Mouse (Mus musculus) kidney, postnatal 36 days (tissue): ENCODE measurements at regions not wholly inside any gene's neighbourhood (a gene's known extent, or its start where the extent isn't known, plus 50 kb on each side); places are given as distances from the start of the nearest gene placed in this dataset.
"Not testable (repeated sequence)": the region's sequence is repeated elsewhere in the genome, so short reads cannot be mapped to it uniquely, and the experiment has no call there.

Experiments used
- DNase-seq, 2 experiments: peaks; one replicate each; pipeline ENCODE4 v3.0.0; 2021 to 2022; ENCODE audit warnings: mixed read lengths in 2 of 2

DNA sequence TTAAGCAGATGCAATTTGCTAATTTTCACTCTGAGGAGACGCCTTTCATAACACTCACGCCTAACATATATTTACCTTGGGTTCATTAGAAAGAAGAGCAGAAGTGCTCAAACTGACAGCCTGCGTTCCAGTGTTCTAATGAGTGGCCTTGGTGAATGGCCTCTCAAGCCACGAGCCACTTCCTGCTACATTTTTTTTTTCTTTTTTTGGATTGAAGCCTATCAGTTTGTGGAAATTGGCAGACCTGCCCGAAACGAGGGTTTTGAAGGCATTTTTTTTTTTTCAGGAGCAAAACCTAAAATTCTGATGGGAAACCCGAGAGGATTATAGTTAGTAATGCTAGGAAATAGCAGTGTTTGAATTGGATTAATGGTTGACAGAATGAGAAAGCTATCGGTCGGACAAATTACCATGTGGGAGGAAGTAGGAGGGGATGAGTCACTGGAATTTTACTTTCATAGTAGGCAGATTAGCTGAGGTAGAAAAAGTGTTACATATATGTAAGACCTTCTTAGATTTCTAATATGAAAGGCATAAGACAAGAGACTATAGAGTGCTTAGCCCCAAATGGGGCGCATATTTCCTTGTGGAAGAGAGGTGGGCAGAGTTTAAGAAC lies 113.7 kb upstream of the Cwc22 start:
- no peak for DNase-seq

GRCm38 (mm10) chr2:78058988-78059387 lies 112.8 kb upstream of the Cwc22 start:
- DNase-seq, result no peak

GRCm38 (mm10) chr2:78053910-78054309 lies 107.7 kb upstream of the Cwc22 start:
- DNase-seq, result no peak

GRCm38 (mm10) chr2:78050542-78050941 lies 104.4 kb upstream of the Cwc22 start:
- no peak for DNase-seq

DNA sequence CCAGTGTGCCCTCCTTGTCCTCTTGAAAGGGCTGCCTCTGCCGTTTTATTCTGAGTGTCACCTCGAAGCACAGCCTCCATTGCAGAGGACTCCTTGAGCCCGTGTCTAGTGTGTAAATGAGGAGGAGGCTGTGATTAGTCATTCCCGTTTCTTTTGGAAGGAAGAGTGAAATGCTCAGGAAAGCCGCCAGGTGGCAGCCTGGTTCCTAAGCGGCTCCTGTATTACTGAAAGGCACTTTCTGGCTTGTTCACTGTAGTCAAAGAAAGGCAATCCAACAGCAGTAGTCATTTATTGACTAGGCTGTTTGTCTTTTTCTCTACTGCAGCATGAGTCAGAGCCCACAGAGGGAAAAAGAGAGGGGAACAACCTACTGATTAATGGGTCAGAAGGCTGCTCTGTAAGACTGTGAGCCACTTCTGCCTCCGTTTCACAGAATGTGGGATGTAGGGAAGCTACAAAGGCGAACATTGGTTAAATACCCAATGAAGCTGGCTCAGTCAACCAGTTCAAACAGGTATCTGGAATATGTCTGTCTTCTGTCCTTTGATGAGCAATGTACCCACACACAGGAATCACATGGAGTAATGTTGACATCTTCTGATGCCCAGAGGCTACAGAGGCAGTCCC lies 103.2 kb upstream of the Cwc22 start:
- peak; percentile 74 to 86 for DNase-seq

DNA sequence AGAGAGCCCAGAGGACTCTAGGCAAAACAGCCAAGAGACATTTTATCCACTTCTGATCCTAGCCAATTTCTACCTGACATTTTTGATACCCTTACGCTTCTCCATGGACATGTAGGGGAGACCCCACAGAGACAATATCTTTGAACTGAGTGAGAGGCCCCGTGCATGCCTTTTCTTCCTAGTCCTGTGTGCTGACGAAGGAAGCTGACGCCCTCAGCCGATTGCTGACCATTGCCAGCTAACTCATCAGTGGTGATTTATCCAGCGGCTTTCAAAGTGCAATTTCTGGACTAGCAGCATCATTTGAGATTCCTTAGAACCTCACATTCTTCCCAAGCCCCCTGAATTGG lies 102.5 kb upstream of the Cwc22 start:
- DNase-seq, result peak in 1 of 2 experiments; percentile 5

- DNase-seq, result no peak
Measured at GRCm38 (mm10) chr2:78048030-78048705, 102.0 kb upstream of the Cwc22 start.

- no peak for DNase-seq
Measured at GRCm38 (mm10) chr2:78027319-78027718, 81.1 kb upstream of the Cwc22 start.

DNA sequence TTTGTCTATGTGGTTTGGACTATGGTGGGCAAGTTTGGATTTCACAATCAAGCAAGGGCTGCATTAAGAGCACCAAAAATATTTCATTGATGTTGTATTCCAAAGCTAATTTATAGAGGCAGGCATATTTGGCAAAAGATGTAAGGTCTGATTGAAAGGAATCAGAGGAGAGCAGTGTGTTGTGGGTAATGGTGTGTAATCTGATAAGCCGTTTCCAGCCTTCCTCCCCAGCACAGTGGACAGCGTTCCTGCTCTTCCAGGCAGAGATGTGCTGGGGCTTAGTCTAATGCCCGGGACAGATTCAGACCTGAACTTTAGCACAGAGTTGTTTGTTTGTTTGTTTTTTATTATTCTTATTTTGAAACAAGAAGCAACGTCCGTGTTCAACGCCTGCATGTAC lies 80.6 kb upstream of the Cwc22 start:
- no peak for DNase-seq

DNA sequence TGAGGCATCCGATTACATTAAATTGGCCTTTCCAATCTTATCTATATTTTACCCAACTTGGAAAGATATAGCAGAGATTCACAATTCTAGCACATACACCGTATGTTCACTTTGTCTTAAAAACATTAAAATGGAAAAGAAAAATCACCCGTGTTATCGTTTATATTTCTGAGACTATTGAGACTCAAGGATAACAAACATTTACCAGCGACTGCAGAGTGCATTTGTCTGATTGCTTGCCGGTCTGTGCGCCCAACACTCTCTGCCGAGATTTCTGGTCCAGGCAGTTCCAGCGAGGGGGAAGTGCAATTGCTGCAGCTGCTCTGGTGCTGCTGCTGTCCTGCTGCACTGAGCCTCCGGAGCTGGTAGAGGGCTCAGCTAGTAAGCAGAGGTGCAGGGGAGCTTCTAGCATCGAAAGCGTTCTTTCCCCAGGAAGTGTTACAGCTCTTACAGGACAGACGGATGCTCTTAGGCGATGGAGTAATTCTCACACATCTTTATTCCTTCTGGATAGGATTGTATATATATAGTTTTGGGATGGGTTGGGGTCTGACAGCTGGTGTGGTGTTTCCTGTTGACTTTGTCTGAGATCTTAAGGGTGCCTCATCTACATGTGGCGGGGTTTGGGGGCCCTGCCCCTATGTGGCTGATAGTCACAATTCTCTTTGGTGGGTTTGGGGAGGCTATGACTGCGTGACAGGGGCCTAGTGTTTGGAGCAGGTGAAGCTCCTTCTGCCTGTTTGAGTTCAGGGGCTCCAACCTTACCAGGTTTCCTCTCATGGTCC lies 79.7 kb upstream of the Cwc22 start:
- no peak for DNase-seq

DNA sequence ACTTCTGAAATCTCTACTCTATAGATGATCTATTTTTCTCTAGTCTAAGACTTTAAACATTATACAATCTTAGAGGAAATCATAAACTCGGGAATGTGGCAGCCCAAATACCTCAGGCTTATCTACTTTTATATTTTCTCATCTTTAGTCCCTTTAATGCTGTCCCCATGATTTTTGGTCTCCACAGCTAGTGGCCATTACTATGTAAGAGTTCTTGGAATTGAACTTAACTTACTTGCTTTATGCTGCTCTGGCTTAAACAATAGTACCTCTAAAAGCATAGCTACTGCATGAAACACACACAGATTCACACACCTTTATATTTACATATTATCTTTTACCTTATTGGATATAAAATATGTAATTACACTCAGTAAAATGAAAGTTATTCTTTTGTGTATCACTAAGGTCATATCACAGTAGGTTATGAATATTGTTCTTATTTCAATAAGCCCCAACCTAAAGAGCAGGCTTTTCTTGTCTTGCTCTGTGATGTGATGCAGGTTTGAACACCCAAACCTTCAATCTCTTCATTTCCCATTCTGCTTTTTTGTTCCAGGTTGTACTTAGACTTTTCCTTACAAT lies 78.9 kb upstream of the Cwc22 start:
- DNase-seq, result no peak

- DNase-seq, result no peak
Measured at GRCm38 (mm10) chr2:78023916-78024685, 77.9 kb upstream of the Cwc22 start.

- no peak for DNase-seq
Measured at GRCm38 (mm10) chr2:78023416-78023815, 77.2 kb upstream of the Cwc22 start.

- DNase-seq, result no peak
Measured at GRCm38 (mm10) chr2:78022756-78023155, 76.6 kb upstream of the Cwc22 start.

- DNase-seq, result no peak
Measured at GRCm38 (mm10) chr2:78021905-78022304, 75.7 kb upstream of the Cwc22 start.

GRCm38 (mm10) chr2:78021356-78021900 lies 75.3 kb upstream of the Cwc22 start:
- DNase-seq, result no peak

- no peak for DNase-seq
Measured at GRCm38 (mm10) chr2:78020516-78020915, 74.3 kb upstream of the Cwc22 start.

- DNase-seq, result no peak
Measured at GRCm38 (mm10) chr2:78019916-78020315, 73.7 kb upstream of the Cwc22 start.

GRCm38 (mm10) chr2:78012441-78012840 lies 66.3 kb upstream of the Cwc22 start:
- DNase-seq, result not testable (repeated sequence)

DNA sequence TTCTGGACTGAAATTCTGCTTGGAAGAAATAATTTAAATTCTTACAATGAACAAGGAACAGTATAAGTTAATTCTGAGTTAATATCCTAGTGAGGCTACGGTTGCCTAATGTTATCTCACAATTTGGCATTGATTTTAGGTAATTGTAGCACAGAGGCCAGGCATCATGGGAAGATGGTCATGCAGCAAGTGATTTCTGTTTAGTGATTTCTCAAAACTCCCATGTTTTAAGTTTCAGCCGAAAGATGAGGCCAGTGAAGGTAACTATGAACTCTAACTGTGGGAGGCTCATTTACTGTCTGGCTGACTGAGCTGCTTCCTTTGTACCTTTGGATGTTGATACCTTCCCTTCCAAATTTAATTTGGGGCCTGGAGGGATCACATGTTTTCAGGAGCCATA lies 65.6 kb upstream of the Cwc22 start:
- no peak for DNase-seq

DNA sequence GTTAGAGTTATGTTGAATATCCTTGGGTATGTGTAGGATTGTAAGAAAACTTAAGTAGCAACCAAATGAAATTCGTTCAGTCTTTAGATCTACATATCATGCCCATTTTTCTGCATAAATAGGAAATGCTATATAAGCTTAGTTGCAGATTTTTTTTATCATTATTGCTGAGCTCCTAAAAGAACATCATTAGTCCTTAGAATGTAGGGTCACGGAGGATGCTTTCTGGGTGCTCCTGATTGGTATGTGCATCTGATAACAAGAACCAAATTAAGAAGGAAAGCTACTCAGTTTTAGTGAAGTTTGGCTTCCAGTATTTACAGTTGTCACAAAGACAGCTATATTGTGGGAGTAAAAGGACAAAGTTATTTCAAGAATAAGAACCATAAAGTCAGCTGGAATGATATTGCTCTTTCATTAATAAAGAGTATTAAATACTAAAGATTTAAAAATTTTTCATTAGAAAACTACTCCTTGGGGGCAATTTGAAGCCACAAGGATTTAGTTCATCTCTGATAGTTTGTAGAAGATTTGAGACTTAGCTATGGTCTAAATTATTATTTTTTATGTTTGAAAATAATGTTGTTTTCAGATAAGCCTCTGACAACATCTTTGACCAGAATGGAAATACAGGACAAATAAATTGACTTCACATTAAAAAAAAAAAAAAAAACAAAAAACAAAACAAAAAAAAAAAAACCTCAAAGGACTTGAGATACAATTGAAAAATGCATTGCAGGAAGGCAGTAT lies 65.1 kb upstream of the Cwc22 start:
- no peak for DNase-seq
